Mouse (Mus musculus) frontal cortex, postnatal 36 days (tissue): ENCODE results near the gene Atg2a.
"Not testable (repeated sequence)": the region's sequence is repeated elsewhere in the genome, so short reads cannot be mapped to it uniquely, and the experiment has no call there.

Experiments
- DNase-seq, 2 experiments: peaks; one replicate each; pipeline ENCODE4 v3.0.0; 2022; ENCODE audit warnings: low spot score in 2 of 2

Atg2a gene

GRCm38 (mm10) chr19:6276426-6277421 lies 35.3 kb downstream of the Atg2a start, which contains the start of gene Ehd1:
TSS of gene Ehd1 (plus strand) at chr19:6276725.
- DNase-seq: peak; percentile 93 to 98

- no peak for DNase-seq
These were observed 36.4 kb downstream of the Atg2a start for GRCm38 (mm10) chr19:6277661-6278438.

- DNase-seq: no peak
These were observed 37.1 kb downstream of the Atg2a start for GRCm38 (mm10) chr19:6278439-6279073.

- no peak for DNase-seq
These were observed 38.1 kb downstream of the Atg2a start for GRCm38 (mm10) chr19:6279481-6280144.

GRCm38 (mm10) chr19:6280554-6280953 lies 39.1 kb downstream of the Atg2a start:
- DNase-seq: no peak

- DNase-seq: no peak
These were observed 39.9 kb downstream of the Atg2a start for GRCm38 (mm10) chr19:6281122-6282020.

GRCm38 (mm10) chr19:6283001-6283400 lies 41.5 kb downstream of the Atg2a start:
- DNase-seq: no peak

GRCm38 (mm10) chr19:6284502-6284901 lies 43.0 kb downstream of the Atg2a start:
- no peak for DNase-seq

GRCm38 (mm10) chr19:6285226-6285625 lies 43.8 kb downstream of the Atg2a start:
- DNase-seq: no peak

GRCm38 (mm10) chr19:6285632-6286433 lies 44.4 kb downstream of the Atg2a start:
- DNase-seq: no peak

GRCm38 (mm10) chr19:6286434-6287401 lies 45.2 kb downstream of the Atg2a start:
- no peak for DNase-seq

GRCm38 (mm10) chr19:6288236-6288894 lies 46.9 kb downstream of the Atg2a start:
- no peak for DNase-seq

- no peak for DNase-seq
These were observed 48.3 kb downstream of the Atg2a start for GRCm38 (mm10) chr19:6289696-6290238.

- DNase-seq: not testable (repeated sequence)
These were observed 49.2 kb downstream of the Atg2a start for GRCm38 (mm10) chr19:6290720-6291116.

GRCm38 (mm10) chr19:6291117-6291781 lies 49.8 kb downstream of the Atg2a start:
- DNase-seq: no peak

- no peak for DNase-seq
These were observed 50.8 kb downstream of the Atg2a start for GRCm38 (mm10) chr19:6292262-6292661.

- DNase-seq: no peak
These were observed 52.8 kb downstream of the Atg2a start for GRCm38 (mm10) chr19:6294301-6294700.
